Mouse (Mus musculus) urinary bladder, postnatal 10 days (tissue): Measurements from ENCODE around the gene Plvap.
"Not testable (repeated sequence)": the region's sequence is repeated elsewhere in the genome, so short reads cannot be mapped to it uniquely, and the experiment has no call there.

ENCODE experiments used
- DNase-seq: peaks from one replicate; pipeline ENCODE4 v3.0.0; 2022; ENCODE audit warnings: low spot score

Gene Plvap

DNA sequence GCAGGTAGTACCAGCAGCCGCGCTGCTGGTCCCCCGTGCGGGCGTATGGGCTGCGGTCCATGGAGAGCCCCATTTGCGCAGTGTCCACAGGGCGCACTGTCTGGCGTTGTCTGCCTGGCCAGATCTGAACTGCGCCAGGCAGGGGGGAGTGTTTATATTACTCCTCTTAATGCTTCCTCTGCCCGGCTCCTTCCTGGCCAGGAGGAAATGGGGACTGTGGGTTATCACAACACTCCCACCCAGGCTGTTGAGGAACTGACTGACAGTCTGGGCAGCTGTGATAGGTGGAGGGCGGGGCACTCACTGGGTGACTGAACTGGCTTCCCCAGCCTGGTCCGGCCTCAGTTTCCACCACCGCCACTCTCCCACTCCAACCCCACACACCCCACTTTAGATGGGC, at the start of gene Plvap:
Gene Plvap (minus strand): TSS at position 109 of the 400 bp plus-strand sequence.
- no peak for DNase-seq

GRCm38 (mm10) chr8:71560765-71561164, 49.2 kb upstream of the Plvap start:
- no peak for DNase-seq

- no peak for DNase-seq
These were observed 48.5 kb upstream of the Plvap start for GRCm38 (mm10) chr8:71560071-71560470.

DNA sequence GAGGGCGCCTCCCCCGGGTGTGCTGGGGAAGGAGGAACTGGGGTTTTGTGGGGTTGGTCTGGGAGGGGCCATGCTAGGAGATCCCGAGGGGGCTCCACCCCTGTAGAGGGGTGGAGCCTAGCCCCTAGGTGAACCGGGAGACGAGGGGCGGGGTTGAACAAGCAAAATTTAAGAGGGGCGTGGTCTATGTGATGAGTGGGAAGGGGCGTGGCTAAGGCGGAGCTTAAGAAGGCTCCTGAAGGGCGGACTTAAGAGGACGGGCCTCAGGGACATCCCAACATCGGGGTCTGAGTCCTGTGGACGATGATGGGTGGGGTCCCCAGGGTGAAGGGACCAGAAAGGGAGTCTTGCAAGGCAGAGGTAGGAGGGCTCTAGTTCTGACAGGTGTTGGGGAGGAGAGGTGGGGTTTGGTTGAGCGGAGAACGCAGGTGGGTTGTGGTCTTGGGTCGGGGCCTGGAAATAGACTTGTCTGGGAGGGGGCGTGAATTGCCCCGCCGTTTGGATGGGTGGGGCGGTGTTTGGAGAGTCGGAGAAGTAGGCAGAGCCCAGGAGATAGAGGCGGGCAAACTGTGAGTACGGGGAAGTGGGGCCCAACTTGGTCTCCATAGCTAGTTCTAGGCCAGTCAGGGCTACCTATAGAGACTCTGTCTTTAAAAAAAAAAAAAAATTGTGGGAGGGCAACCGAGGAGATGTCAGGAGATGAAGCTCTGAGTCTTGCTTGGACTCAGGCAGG, 47.6 kb upstream of the Plvap start:
- DNase-seq = no peak

DNA sequence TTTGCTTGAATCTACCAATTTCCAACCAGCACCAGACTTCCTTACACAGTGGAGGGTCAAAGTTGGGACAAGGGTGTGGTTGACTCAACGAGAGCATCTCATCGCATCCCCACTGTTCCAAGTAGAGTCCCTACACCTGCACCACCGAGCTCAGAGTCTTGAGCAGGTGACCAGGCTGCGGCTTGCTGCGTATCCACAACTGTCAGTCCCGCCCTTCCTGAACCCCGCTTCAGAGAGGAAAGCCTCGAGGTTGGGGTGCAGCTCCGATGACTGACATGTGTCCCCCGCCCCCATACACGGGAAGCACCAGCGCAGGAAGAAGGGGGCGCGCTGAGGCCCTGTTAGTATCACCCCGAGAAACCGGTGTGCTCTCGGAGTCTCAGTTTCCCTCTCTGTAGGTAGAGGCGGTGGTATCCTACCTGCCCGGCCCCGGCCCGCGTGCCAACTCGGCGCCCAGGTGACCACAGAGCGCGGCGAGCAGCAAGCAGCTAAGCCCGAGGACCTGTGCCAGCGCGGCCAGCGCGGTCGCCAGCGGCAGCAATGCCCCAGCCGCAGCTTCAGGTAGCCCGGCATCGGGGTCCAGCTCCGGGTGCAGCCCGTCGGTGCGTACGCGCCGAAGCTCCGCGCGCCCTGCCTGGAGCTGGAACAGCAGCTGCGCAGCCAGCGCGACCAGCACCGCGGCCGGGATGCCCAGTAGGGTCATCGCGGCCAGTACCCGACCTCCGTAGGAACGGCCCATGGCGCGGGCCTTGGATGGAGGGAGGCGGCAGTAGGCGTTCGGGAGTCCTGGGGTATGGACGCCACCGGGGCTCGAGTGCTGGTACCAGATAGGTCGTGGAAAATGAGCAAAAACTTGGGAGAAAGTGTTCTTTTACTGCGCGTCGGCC, 46.8 kb upstream of the Plvap start, which contains the start of gene Tmem221:
Gene Tmem221 (minus strand): TSS at position 801 of the 887 bp plus-strand sequence.
- no peak for DNase-seq

- DNase-seq = no peak
These were observed 43.1 kb upstream of the Plvap start for GRCm38 (mm10) chr8:71554644-71555043.

- DNase-seq = no peak
These were observed 42.4 kb upstream of the Plvap start for GRCm38 (mm10) chr8:71554001-71554400.

DNA sequence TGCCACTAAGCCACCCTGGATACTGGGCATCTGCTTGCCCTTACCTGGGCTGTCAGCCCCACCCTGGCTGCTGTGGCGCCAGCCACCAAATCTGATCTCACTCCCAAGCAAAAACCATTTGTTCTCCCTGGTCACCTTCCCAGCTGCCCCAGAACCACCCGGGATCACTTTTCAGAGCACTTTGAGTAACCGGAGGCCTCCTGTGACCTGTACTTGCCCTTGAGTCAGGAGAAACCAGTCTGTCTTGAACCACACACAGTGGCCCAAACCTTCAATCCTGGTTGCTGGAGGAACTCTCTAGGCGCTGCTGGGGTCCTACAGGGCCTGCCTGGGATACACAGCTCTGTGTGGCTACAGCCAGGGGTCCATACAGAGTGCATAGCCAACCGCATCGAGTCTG, 41.2 kb upstream of the Plvap start:
- no peak for DNase-seq

- no peak for DNase-seq
These were observed 39.2 kb upstream of the Plvap start for GRCm38 (mm10) chr8:71550754-71551153.

GRCm38 (mm10) chr8:71547590-71547989, 36.0 kb upstream of the Plvap start:
- DNase-seq = no peak

DNA sequence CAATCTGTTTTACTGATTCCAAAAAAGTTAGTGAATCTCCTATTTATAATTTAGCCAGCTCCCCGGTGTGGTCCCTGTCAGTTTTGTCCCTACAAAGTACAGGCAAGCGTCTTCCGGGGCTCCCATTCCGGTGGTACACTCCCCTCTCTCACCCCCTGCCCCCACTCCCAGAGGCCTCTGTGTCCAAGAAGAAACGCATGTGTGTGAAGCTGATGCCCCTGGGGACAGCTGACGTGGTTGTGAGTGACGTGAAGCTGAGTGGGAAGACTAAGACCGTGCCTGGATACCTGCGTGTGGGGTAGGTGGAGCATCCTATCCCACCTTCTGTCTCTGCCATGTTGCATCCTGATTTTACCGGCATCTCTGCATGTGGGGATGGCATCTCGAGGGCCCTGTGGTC, 33.5 kb upstream of the Plvap start:
- DNase-seq = no peak

DNA sequence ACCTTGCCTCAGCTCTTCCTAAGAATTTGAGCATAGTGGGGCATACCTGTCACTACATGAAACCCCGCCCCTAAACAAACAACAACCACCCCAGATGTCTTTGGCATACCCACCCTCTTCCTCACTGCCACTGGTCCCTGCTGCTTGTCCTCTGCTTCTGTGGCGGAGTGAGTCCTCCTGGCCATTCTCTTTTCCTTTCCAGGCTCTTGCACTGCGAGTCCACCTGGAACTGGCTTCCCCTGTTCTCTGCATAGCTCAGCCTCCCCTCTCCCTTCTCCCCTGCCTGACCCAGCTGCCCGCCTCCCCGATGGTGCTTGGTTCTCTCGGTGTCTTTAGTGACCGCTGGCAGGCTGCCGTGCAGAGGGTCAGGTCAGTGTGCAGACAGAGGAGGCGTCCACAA, 32.2 kb upstream of the Plvap start:
- DNase-seq = no peak

GRCm38 (mm10) chr8:71542632-71543343, 31.2 kb upstream of the Plvap start, which contains the start of gene Mvb12a:
TSS of gene Mvb12a (plus strand) at chr8:71542922.
- DNase-seq = peak; percentile 76

GRCm38 (mm10) chr8:71537028-71537867, 25.7 kb upstream of the Plvap start, which contains the start of gene Bst2:
TSS of gene Bst2 (minus strand) at chr8:71537456.
- no peak for DNase-seq

DNA sequence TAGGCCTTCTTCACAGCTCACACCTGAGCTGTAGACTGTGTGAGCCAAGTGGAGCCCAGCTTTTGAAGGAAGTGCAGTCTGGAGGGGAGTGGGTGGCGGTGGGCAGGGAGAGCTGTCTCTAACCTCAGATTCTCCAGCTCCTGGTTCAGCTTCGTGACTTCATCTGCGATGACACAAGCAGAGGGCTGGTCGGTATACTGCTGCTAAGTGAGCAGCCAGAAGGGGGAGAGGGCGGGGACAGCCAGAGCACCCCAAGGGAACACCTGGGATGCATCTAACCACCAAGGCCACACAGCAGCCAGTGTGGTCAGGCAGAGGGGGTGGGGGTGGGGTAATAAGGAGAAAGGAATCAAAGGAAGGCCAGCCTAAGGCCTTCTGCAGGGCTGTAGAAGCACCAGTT, 24.1 kb upstream of the Plvap start:
- no peak for DNase-seq

DNA sequence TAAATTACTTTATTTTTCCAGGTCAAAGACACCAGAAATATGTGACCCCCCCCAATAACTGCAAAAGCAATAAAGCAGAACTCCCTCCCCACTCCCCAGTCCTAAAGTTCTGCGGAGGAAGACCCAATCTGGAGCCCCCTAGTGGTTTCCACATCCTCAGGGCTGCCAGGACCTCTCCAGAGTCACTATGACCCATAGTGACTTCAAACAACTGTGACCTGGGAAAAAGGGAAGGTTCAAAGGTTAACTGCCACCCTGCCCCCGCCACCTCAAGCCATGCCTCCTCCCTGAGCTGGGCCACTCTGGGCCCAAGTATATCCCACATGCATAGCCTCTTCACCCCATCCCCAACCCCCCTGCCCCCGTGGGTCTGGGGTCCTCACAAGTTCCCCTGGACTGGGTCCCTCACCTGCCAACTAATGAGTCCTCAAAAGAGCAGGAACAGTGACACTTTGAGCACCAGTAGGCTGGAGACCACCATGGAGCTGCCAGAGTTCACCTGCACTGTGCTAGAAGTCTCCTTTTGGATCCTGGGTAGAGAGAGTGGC, 22.8 kb upstream of the Plvap start:
- no peak for DNase-seq

- DNase-seq = not testable (repeated sequence)
These were observed 19.3 kb upstream of the Plvap start for GRCm38 (mm10) chr8:71530735-71531467.

- no peak for DNase-seq
These were observed 17.0 kb upstream of the Plvap start for GRCm38 (mm10) chr8:71528362-71529073.

DNA sequence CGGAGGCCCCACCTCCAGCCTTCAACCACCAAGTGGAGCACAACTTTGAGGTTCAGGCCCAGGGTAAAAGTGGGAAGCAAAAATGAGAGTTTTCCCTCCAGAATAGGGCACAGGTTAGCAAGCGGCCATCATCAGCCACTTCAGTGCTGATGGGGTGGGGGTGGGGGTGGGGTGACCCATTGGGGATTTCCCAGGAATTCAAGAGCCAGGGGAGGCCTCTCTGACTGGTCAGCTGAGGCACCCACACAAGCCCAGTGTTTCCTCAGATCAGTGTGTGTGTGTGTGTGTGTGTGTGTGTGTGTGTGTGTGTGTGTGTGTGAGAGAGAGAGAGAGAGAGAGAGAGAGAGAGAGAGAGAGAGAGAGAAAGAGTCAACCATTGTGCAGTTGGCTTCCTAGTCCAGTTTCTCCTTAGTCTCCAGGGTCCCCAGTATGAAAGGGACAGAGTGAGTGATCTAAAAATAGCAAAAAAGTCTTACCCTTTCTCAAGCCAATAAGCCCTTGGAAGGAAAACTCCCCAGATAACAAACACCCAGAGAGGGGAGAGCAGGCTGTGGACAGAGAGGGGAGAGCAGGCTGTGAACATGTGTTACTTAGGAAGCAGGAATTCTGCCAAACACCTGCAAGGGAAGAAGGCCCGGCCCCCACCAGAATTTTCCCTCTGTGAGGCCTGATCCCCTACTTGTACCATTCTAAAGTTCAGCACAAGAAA, 15.8 kb upstream of the Plvap start:
- no peak for DNase-seq
